Mouse (Mus musculus): ENCODE measurements at regions not wholly inside any gene's neighbourhood (a gene's known extent, or its start where the extent isn't known, plus 50 kb on each side); places are given as distances from the start of the nearest gene placed in this dataset.
"Not testable (repeated sequence)": the region's sequence is repeated elsewhere in the genome, so short reads cannot be mapped to it uniquely, and the experiment has no call there.

DNA sequence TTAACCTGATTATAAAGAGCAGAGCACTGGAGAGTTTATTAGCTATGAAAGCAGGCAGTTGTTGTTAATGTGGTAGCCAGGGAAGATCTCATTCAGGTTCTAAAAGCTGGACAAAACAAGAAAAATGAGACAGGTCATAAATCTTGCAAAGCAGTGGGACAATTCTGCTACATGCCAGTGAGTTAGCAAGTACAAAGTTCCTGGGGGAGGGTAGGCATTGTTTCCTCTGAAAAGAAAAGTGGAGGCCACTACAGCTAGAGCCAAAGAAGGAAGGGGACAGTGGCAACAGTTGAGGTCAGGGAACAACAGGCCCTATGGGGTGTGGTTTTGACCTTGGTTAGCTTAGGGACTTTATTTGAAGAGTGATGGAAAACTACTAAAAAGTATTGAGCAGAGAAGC lies 364.2 kb downstream of the Hdgfl1 start:
- H3K27ac ChIP-seq = no peak overlapping the region
- no peak for ATAC-seq

DNA sequence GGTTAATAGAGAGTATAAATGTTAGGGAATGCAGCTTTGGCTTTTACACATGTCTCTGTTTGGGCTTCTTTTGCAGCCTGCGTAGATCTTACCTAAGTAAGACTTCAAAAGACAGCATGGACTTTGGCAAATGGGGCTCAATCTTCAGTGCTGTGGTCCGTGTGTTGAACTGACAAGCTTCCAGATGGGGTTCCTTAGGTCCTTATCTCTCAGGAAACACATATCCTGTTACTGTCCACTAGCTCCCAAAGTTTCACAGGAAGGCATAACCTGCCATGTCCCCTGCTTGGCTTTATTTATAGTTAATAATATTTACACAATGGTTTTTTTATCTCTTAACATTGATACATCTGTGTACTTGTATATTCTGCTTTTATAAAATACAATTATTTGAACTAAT lies 365.3 kb downstream of the Hdgfl1 start:
- Histone ChIP-seq H3K27ac (no peak overlapping the region), H3K4me3 (no peak overlapping the region), H3K9ac (no peak overlapping the region), H3K4me2 (no peak overlapping the region), H3K9me3 (replicated peaks) (no peaks in the 10 kb centered on the region), H3K4me1 (no peaks in the 10 kb centered on the region), H3K36me3 (no peaks in the 10 kb centered on the region), H3K27me3 (replicated peaks) (no peaks in the 10 kb centered on the region)
- 20% methylated on average over 2 of the region's 2 CpGs for WGBS (ENCODE audit: insufficient replicate concordance)
- ATAC-seq = no peak

More for the DNA sequence above, 364.2 kb downstream of the Hdgfl1 start:
- Histone ChIP-seq H3K4me1 (no peaks in the 10 kb centered on the region), H3K27me3 (replicated peaks) (no peaks in the 10 kb centered on the region), H3K9me3 (replicated peaks) (no peaks in the 10 kb centered on the region), H3K4me3 (no peak overlapping the region), H3K36me3 (no peaks in the 10 kb centered on the region), H3K9ac (no peak overlapping the region), H3K4me2 (no peak overlapping the region)

DNA sequence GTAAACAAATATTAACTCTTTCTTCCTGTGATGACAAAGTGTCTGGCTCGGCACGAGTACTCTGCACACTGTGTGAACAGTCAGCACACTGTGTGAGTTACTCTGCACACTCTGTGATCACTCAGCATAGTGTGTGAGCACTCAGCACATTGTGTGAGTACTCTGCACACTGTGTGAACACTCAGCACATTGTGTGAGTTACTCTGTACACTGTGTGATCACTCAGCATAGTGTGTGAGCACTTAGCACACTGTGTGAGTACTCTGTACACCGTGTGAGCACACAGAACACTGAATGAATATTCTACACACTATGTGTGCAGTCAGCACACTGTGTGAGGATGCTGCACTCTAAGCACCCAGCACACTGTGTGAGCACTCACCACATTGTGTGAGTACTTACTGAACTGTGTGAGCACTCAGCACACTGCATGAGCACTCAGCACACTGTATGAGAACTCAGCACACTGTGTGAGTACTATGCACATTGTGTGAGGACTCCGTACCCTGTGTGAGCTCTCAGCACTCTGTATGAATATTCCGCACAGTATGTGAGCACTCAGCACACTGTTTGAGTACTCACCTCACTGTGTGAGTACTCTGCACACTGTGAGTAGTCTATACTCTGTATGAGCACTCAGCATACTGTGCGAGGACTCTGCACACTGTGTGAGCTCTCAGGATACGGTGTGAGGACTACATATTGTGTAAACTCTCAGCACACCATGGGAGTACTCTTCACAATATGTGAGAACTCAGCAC lies 381.9 kb downstream of the Hdgfl1 start:
- H3K36me3 ChIP-seq = no peaks in the 10 kb centered on the region
- H3K4me3 ChIP-seq = no peak overlapping the region
- no peaks in the 10 kb centered on the region for H3K4me1 ChIP-seq
- no peak overlapping the region for H3K4me2 ChIP-seq
- H3K27ac ChIP-seq = no peak overlapping the region
- ATAC-seq = peak; percentile 42; the same call in 1 of the 2 replicates
- no peak overlapping the region for H3K9ac ChIP-seq
- H3K27me3 ChIP-seq (replicated peaks) = no peaks in the 10 kb centered on the region
- WGBS (ENCODE audit: insufficient replicate concordance) = 72% methylated on average over 7 of the region's 7 CpGs
- no peaks in the 10 kb centered on the region for H3K9me3 ChIP-seq (replicated peaks)

DNA sequence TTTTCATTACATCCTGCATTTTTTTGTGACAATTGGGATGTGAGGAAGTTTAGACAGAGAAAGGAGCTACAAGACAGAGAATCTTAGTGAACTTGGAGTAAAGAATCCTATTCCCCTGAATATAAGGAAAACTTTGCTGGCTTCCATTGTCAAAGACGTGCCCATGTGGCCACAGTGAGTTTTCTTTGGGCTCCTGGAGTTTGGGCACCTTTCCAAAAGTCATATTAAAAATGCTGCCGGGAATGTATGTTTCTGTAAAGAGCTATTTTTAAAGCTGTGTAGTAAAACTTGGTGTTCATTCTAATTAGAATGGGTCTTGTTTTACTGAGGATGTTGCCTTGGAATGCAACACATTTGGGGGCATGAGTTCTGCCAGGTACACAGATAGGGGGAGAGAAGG lies 387.3 kb downstream of the Hdgfl1 start:
- Histone ChIP-seq H3K4me2 (no peak overlapping the region), H3K36me3 (no peaks in the 10 kb centered on the region), H3K27ac (no peak overlapping the region), H3K9ac (no peak overlapping the region), H3K9me3 (replicated peaks) (no peaks in the 10 kb centered on the region), H3K27me3 (replicated peaks) (no peaks in the 10 kb centered on the region), H3K4me3 (no peak overlapping the region), H3K4me1 (no peaks in the 10 kb centered on the region)
- 60% methylated on average over 2 of the region's 2 CpGs for WGBS (ENCODE audit: insufficient replicate concordance)
- ATAC-seq = no peak

DNA sequence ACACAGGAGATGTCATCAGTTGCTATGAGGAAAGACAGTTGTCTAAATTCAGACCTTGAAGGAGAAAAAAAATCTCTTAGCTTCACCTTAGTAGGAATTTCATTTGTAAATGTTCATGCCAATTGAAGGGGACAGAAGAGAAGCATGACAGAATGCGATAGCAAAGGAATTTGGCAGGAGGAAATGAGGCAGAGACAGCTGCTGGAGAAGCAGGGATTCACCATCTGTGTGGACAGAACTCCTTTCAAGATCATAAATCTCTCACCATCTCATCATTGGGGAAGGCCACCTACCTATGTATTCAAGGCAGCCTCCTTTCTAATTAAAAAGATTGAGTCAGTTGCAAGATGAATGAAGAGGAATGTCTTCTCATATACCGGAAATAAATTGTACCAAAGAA lies 387.8 kb downstream of the Hdgfl1 start:
- Histone ChIP-seq H3K9ac (no peak overlapping the region), H3K36me3 (no peaks in the 10 kb centered on the region), H3K4me3 (no peak overlapping the region), H3K27ac (no peak overlapping the region), H3K4me2 (no peak overlapping the region), H3K9me3 (replicated peaks) (no peaks in the 10 kb centered on the region), H3K27me3 (replicated peaks) (no peaks in the 10 kb centered on the region), H3K4me1 (no peaks in the 10 kb centered on the region)
- no peak for ATAC-seq
- 63% methylated on average over 2 of the region's 2 CpGs for WGBS (ENCODE audit: insufficient replicate concordance)

DNA sequence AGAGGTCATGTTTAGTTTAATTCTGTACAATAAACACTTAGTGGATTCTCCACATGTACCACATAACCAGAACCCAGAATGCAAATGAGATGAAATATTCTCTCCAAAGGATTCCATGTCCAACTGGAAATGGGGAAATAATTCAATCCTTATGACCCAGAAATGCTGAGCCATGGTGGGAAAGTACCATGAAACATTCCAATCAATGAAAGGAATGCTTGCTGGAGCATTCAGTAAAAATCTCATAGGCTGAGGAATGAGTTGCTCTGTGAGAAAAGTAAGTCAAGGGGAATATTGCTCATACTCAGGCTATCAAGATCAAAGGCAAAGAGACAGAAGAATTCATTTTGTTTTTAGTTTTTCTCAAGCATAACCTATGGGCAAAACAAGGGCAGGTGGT lies 394.4 kb downstream of the Hdgfl1 start:
- no peak overlapping the region for H3K4me2 ChIP-seq
- no peak overlapping the region for H3K9ac ChIP-seq
- H3K27me3 ChIP-seq (replicated peaks) = no peaks in the 10 kb centered on the region
- H3K4me1 ChIP-seq = no peaks in the 10 kb centered on the region
- H3K9me3 ChIP-seq (replicated peaks) = no peaks in the 10 kb centered on the region
- no peak overlapping the region for H3K4me3 ChIP-seq
- H3K36me3 ChIP-seq = no peaks in the 10 kb centered on the region
- ATAC-seq = no peak
- no peak overlapping the region for H3K27ac ChIP-seq

DNA sequence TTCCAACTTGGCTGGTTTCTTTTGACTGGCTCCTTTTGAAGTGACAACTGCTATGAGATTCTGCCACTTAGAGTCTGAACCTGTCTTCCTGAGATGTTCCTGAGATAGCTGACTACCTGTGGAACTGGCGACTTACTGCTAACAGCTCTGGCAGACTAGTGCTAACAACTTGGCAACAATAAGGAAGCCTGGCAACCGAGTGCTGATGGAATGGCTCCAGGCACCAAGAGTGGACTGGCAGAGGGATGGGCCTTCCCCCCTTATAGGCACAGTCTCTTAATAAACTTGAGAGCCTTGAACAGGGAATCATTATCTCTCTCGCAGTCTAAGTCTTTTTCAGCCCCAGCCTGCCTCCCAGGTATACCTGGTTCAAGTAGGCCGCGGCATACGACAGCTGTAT lies 404.1 kb downstream of the Hdgfl1 start:
- not testable (repeated sequence) for H3K36me3 ChIP-seq; ATAC-seq; H3K4me3 ChIP-seq; H3K4me2 ChIP-seq; H3K27me3 ChIP-seq (replicated peaks); H3K9ac ChIP-seq; H3K9me3 ChIP-seq (replicated peaks); H3K4me1 ChIP-seq; H3K27ac ChIP-seq
- 81% methylated on average over 6 of the region's 6 CpGs for WGBS (ENCODE audit: insufficient replicate concordance)

DNA sequence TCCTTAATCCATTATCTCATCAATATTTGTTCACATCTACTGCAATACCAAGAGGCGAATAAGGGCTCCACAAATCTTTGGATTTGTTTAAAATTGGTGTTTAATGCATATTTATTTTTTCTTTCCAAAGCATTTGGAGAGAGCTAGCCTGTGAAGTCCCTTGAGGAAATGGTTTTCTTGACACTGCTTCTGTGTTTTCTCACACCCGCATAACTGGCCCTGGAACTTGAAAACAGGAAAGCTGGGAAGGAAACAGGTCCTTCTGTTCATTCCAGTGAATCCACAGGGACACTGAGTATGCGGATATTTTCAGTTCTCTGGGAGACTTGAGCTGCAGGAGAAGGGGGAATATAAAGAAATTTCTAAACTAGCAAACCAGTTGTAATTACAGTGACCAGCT lies 413.6 kb downstream of the Hdgfl1 start:
- Histone ChIP-seq H3K4me1 (no peaks in the 10 kb centered on the region), H3K4me3 (no peak overlapping the region), H3K9me3 (replicated peaks) (no peaks in the 10 kb centered on the region), H3K36me3 (no peaks in the 10 kb centered on the region), H3K9ac (no peak overlapping the region), H3K27ac (no peak overlapping the region), H3K27me3 (replicated peaks) (no peaks in the 10 kb centered on the region), H3K4me2 (no peak overlapping the region)
- no peak for ATAC-seq
- WGBS (ENCODE audit: insufficient replicate concordance) = 32% methylated on average over 3 of the region's 3 CpGs

DNA sequence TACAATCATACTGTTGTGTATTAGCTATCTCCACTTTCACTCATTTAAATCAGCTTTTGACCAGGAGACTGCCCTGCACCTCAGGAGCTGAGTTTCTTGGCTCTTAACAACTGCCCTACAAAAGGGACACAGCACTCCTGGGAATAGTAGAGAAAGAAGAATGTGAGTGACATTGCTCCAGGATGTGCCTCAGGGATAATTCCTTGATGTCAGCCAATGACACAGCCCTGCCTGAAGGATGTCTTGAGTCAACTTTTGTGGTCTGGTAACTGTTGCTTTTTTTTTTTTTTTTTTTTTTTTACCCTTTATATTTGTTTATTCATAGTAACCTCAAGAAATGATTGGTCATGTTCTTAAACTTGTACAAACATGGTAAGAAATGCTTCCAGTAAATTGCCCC lies 415.5 kb downstream of the Hdgfl1 start:
- Histone ChIP-seq H3K4me2 (no peak overlapping the region), H3K4me3 (no peak overlapping the region), H3K27ac (no peak overlapping the region), H3K9ac (no peak overlapping the region), H3K9me3 (replicated peaks) (no peaks in the 10 kb centered on the region), H3K4me1 (no peaks in the 10 kb centered on the region), H3K27me3 (replicated peaks) (no peaks in the 10 kb centered on the region), H3K36me3 (no peaks in the 10 kb centered on the region)
- ATAC-seq = no peak

DNA sequence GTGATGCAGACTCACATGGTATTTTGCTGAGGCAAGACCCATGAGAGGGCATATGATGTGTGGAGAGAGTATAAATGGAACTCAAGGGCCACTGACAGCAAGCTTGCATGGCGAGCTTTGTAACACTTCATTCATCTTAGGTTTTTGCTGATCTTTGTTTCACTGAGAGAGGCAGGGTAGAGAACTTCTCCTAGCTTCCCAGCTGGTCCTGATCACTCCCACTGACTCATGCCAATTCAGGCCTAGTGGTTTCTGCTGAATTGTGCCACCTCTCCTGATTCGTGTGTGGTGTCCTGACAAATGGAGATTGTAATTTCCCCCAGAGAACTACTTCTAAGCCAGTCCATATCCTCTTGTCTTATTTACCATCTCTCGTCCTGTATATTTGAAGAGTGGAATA lies 419.5 kb downstream of the Hdgfl1 start:
- H3K4me1 ChIP-seq = no peaks in the 10 kb centered on the region
- no peak overlapping the region for H3K4me2 ChIP-seq
- H3K27me3 ChIP-seq (replicated peaks) = no peaks in the 10 kb centered on the region
- H3K4me3 ChIP-seq = no peak overlapping the region
- H3K9me3 ChIP-seq (replicated peaks) = no peaks in the 10 kb centered on the region
- H3K36me3 ChIP-seq = no peaks in the 10 kb centered on the region
- no peak overlapping the region for H3K27ac ChIP-seq
- no peak for ATAC-seq
- 66% methylated on average over 3 of the region's 3 CpGs for WGBS (ENCODE audit: insufficient replicate concordance)
- no peak overlapping the region for H3K9ac ChIP-seq

DNA sequence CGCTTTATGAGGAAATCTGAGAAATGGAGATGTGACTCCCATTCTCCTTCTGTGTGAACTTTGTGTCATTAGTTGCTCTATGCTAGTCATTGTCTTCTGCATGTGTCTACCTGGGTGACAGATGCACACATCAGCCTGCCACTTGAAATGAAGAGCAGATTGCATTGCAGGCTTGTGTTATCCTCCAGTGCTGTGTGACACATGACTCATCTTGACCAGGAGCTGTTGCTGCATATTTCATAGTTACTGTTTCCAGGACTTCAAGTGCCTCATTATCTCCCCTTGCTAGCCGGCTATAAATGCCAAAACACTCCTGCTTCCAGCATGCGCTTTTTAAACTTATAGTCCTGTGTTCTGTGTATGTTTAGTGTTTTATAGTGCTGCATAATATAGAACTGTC lies 431.2 kb downstream of the Hdgfl1 start:
- ATAC-seq = no peak
- H3K4me1 ChIP-seq = no peaks in the 10 kb centered on the region
- H3K27ac ChIP-seq = no peak overlapping the region
- H3K36me3 ChIP-seq = no peaks in the 10 kb centered on the region
- H3K27me3 ChIP-seq (replicated peaks) = no peaks in the 10 kb centered on the region
- H3K9ac ChIP-seq = no peak overlapping the region
- H3K4me2 ChIP-seq = no peak overlapping the region
- H3K9me3 ChIP-seq (replicated peaks) = no peaks in the 10 kb centered on the region
- 60% methylated on average over 3 of the region's 3 CpGs for WGBS (ENCODE audit: insufficient replicate concordance)
- H3K4me3 ChIP-seq = no peak overlapping the region

DNA sequence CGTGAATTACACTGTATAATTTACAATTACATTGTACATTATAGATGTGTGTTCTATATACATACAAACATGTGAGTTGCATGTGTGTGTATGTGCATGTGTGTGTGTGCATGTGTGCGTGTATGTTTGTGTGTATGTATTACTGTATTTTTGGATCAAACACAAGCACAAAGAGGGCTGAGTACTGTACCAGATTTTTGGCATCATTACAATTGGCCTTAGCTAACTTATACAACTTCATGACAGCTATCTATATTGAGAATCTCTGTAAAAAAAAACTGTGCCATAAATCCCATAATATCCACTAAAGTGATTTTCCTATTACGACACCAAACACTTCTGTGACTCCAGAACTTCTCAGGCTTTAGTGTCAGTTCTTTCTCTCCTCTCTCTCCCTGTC lies 444.9 kb downstream of the Hdgfl1 start:
- H3K4me2 ChIP-seq = no peak overlapping the region
- H3K4me1 ChIP-seq = no peaks in the 10 kb centered on the region
- WGBS (ENCODE audit: insufficient replicate concordance) = 72% methylated on average over 3 of the region's 3 CpGs
- no peak overlapping the region for H3K9ac ChIP-seq
- H3K27ac ChIP-seq = no peak overlapping the region
- no peaks in the 10 kb centered on the region for H3K36me3 ChIP-seq
- H3K4me3 ChIP-seq = no peak overlapping the region
- no peaks in the 10 kb centered on the region for H3K9me3 ChIP-seq (replicated peaks)
- H3K27me3 ChIP-seq (replicated peaks) = no peaks in the 10 kb centered on the region
- ATAC-seq = no peak

DNA sequence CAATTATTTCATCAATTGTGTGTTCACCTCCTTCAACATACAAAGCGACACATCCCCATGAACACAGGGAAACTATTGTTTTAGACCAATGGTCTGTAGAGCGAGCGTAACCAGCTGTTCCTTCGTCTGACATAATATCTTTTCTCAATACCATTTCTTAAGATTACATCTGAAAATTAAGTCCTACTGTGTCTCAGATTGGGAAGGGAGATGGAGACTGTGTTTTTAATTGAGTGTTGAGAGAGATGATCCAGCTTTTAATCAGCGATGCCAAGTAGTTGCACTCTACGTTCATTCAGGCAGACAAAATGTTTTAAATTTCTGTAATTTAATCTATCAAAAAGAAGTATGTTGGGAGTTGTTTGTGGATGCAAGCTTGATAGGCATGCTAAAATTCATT lies 445.3 kb downstream of the Hdgfl1 start:
- Histone ChIP-seq H3K36me3 (no peaks in the 10 kb centered on the region), H3K9me3 (replicated peaks) (no peaks in the 10 kb centered on the region), H3K27me3 (replicated peaks) (no peaks in the 10 kb centered on the region), H3K9ac (no peak overlapping the region), H3K27ac (no peak overlapping the region), H3K4me3 (no peak overlapping the region), H3K4me2 (no peak overlapping the region), H3K4me1 (no peaks in the 10 kb centered on the region)
- WGBS (ENCODE audit: insufficient replicate concordance) = 81% methylated on average over 6 of the region's 6 CpGs
- no peak for ATAC-seq
